Mouse (Mus musculus): Measurements from ENCODE around the gene Gm20388. TPM values are rescaled to one million over a fixed set of nuclear protein-coding genes. Genes with fewer than 3 reads are reported as not detected.

Gene Gm20388
- polyA plus RNA-seq, 1 experiment: 23.9 TPM

- Histone ChIP-seq H3K4me3 (ENCODE audit: insufficient read depth, low read length) (no peak overlapping the region), H3K4me1 (ENCODE audit: control insufficient read depth, insufficient read depth, low read length) (no peaks in the 10 kb centered on the region; the same call in 1 of the 2 replicates), H3K27ac (ENCODE audit: insufficient read depth, low read length) (no peak overlapping the region)
- TF ChIP-seq POLR2A (IDR thresholded peaks at IDR 0.05; ENCODE audit: extremely low read depth, insufficient read depth, low read length) (no peak), CTCF (IDR thresholded peaks at IDR 0.05; ENCODE audit: extremely low read depth, insufficient read depth, low read length) (no peak)
Observed at GRCm38 (mm10) chr8:123651390-123652098, 3740.9 kb downstream of the Gm20388 start.

- TF ChIP-seq POLR2A (IDR thresholded peaks at IDR 0.05; ENCODE audit: extremely low read depth, insufficient read depth, low read length) (no peak), CTCF (IDR thresholded peaks at IDR 0.05; ENCODE audit: extremely low read depth, insufficient read depth, low read length) (no peak)
- no peak overlapping the region for H3K27ac ChIP-seq (ENCODE audit: insufficient read depth, low read length)
Observed at GRCm38 (mm10) chr8:123652641-123653040, 3742.0 kb downstream of the Gm20388 start.

GRCm38 (mm10) chr8:123653308-123653993 lies 3742.8 kb downstream of the Gm20388 start, which contains the start of gene Rhou:
Gene Rhou, plus strand, starts transcription at chr8:123653929.
- Histone ChIP-seq H3K4me1 (ENCODE audit: control insufficient read depth, insufficient read depth, low read length) (no peaks in the 10 kb centered on the region; the same call in none of the 2 replicates), H3K27ac (ENCODE audit: insufficient read depth, low read length) (peak within 1 kb of the TSS; percentile 5), H3K4me3 (ENCODE audit: insufficient read depth, low read length) (peak within 1 kb of the TSS; percentile 83)
- TF ChIP-seq POLR2A (IDR thresholded peaks at IDR 0.05; ENCODE audit: extremely low read depth, insufficient read depth, low read length) (peak; percentile 71), CTCF (IDR thresholded peaks at IDR 0.05; ENCODE audit: extremely low read depth, insufficient read depth, low read length) (peak; percentile 21; the same call in 1 of the 2 replicates)

More at GRCm38 (mm10) chr8:123652641-123653040, 3742.0 kb downstream of the Gm20388 start:
- H3K4me1 ChIP-seq (ENCODE audit: control insufficient read depth, insufficient read depth, low read length): no peaks in the 10 kb centered on the region; the same call in 1 of the 2 replicates
- no peak overlapping the region for H3K4me3 ChIP-seq (ENCODE audit: insufficient read depth, low read length)

DNA sequence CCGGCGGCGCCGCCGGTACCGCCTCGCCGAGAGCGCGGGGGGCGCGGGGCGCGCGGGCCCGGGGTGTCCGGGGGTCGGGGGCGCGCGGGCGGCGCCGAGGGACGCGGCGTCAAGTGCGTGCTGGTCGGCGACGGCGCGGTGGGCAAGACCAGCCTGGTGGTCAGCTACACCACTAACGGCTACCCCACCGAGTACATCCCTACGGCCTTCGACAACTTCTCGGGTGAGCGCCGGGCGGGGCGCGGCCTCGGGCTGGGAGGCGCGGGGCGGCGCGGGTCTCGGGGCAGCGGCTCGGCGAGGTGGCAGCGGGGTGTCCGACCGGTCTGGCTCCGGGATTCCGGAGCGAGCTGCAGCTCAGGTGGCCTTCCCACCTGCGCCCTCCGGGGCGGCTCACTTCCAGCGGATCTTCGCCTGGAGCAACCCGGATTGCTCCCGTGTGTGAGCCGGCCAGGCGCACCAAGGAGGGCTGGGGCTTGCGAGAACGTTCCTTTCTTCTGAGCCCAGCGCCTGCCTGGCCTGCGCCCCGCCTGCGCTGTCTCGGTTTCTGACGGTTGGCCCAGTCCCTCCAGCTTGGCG lies 3743.4 kb downstream of the Gm20388 start:
- TF ChIP-seq CTCF (IDR thresholded peaks at IDR 0.05; ENCODE audit: extremely low read depth, insufficient read depth, low read length) (no peak), POLR2A (IDR thresholded peaks at IDR 0.05; ENCODE audit: extremely low read depth, insufficient read depth, low read length) (no peak)
- H3K4me1 ChIP-seq (ENCODE audit: control insufficient read depth, insufficient read depth, low read length): no peaks in the 10 kb centered on the region; the same call in none of the 2 replicates

DNA sequence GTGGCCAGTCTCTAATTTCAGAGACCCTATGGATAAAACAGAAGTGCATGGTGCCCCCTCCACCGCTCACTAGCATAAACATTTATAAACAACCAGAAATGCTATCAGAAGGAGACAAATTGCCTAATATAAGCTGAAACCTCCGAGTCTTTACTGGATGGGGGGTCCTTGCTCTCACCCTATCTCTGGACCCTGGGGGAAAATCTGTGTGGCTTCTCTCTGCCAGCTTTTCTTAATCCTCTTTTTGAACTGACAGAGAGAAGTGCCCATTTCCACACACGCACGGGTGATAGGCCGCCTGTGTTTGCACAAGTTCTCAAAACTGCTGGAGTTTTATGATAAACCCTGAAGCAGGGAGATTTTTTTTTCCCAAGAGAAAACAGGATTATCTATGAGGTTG lies 3744.1 kb downstream of the Gm20388 start:
- no peak overlapping the region; the same call in 1 of the 2 replicates for H3K27ac ChIP-seq (ENCODE audit: insufficient read depth, low read length)

More for the DNA sequence above, 3743.4 kb downstream of the Gm20388 start:
- H3K4me3 ChIP-seq (ENCODE audit: insufficient read depth, low read length): peak overlapping the region; percentile 83
- H3K27ac ChIP-seq (ENCODE audit: insufficient read depth, low read length): peak overlapping the region; percentile 5

DNA sequence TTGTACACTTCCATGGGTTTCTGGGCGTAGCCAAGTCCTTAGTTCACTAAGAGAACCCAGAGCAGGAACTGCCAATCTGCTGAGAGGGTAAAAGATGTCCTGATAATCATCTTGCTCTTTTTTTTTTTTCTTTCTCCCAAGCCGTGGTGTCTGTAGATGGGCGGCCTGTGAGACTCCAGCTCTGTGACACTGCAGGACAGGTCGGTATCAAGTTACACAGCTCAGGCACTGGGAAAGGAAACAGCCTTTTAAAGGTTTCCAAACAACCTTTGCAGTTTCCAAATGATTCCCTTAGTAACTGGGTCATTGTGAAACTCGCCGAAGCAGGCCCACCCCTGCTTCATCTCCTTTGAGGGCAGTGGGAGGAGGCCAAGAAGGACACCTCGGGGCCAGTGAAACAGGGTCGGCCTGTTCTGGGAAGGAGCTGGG lies 3744.7 kb downstream of the Gm20388 start:
- H3K27ac ChIP-seq (ENCODE audit: insufficient read depth, low read length): no peak overlapping the region; the same call in 1 of the 2 replicates
- H3K4me3 ChIP-seq (ENCODE audit: insufficient read depth, low read length): peak overlapping the region; percentile 83
- TF ChIP-seq POLR2A (IDR thresholded peaks at IDR 0.05; ENCODE audit: extremely low read depth, insufficient read depth, low read length) (0 out of 2 replicates have a peak, but pooled peaks have one; percentile 19), CTCF (IDR thresholded peaks at IDR 0.05; ENCODE audit: extremely low read depth, insufficient read depth, low read length) (no peak)
- no peaks in the 10 kb centered on the region; the same call in none of the 2 replicates for H3K4me1 ChIP-seq (ENCODE audit: control insufficient read depth, insufficient read depth, low read length)

More for the DNA sequence above, 3744.1 kb downstream of the Gm20388 start:
- TF ChIP-seq POLR2A (IDR thresholded peaks at IDR 0.05; ENCODE audit: extremely low read depth, insufficient read depth, low read length) (no peak), CTCF (IDR thresholded peaks at IDR 0.05; ENCODE audit: extremely low read depth, insufficient read depth, low read length) (no peak)
- Histone ChIP-seq H3K4me3 (ENCODE audit: insufficient read depth, low read length) (peak overlapping the region; percentile 83), H3K4me1 (ENCODE audit: control insufficient read depth, insufficient read depth, low read length) (no peaks in the 10 kb centered on the region; the same call in none of the 2 replicates)

DNA sequence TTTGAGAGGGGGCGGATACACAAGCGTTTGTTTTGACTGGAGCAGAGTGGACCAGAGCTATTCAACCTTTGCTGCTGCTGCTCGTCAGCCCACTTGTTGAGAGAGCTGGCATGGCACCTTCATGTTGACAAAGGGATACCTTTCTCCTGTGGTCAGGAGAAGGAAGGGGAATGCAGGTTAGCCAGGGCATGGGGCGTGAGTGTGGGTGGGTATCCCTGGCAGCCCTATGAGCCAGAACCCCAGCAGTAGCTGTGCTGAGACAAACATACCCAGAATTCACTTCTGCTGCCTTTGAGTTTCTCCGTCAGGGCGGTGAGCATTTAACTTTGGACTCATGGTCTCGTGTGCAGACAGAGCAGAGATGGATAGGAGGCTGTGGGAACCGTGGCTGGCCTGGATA lies 3747.2 kb downstream of the Gm20388 start:
- H3K4me3 ChIP-seq (ENCODE audit: insufficient read depth, low read length): no peak overlapping the region
- H3K27ac ChIP-seq (ENCODE audit: insufficient read depth, low read length): no peak overlapping the region
- TF ChIP-seq POLR2A (IDR thresholded peaks at IDR 0.05; ENCODE audit: extremely low read depth, insufficient read depth, low read length): no peak
- no peak for TF ChIP-seq CTCF (IDR thresholded peaks at IDR 0.05; ENCODE audit: extremely low read depth, insufficient read depth, low read length)
- no peaks in the 10 kb centered on the region; the same call in none of the 2 replicates for H3K4me1 ChIP-seq (ENCODE audit: control insufficient read depth, insufficient read depth, low read length)

GRCm38 (mm10) chr8:123659469-123660057 lies 3748.9 kb downstream of the Gm20388 start:
- no peak overlapping the region for H3K4me3 ChIP-seq (ENCODE audit: insufficient read depth, low read length)
- H3K4me1 ChIP-seq (ENCODE audit: control insufficient read depth, insufficient read depth, low read length): no peaks in the 10 kb centered on the region; the same call in none of the 2 replicates
- no peak overlapping the region for H3K27ac ChIP-seq (ENCODE audit: insufficient read depth, low read length)
- TF ChIP-seq CTCF (IDR thresholded peaks at IDR 0.05; ENCODE audit: extremely low read depth, insufficient read depth, low read length): no peak
- TF ChIP-seq POLR2A (IDR thresholded peaks at IDR 0.05; ENCODE audit: extremely low read depth, insufficient read depth, low read length): no peak

DNA sequence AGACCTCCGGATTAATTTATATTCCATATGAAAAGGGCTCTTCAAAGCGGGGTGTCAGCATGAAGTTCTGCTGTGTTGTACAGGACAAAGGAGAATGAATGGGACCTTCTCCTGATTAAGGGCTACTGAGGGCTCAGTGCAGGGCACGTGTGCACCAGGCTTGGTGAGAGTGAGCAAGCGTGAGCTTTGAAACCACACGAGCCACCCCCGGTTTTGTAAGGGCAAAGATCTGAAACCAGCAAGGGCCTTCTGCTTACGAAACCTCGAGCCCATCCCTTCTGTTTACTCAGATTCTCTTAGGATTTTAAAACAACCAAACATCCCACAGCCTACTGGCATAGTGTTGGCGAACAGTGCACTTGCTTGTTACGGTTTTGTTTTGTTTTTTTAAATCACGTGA lies 3750.9 kb downstream of the Gm20388 start:
- H3K4me1 ChIP-seq (ENCODE audit: control insufficient read depth, insufficient read depth, low read length): no peaks in the 10 kb centered on the region; the same call in 1 of the 2 replicates
- no peak overlapping the region for H3K4me3 ChIP-seq (ENCODE audit: insufficient read depth, low read length)
- no peak for TF ChIP-seq CTCF (IDR thresholded peaks at IDR 0.05; ENCODE audit: extremely low read depth, insufficient read depth, low read length)
- no peak for TF ChIP-seq POLR2A (IDR thresholded peaks at IDR 0.05; ENCODE audit: extremely low read depth, insufficient read depth, low read length)
- no peak overlapping the region for H3K27ac ChIP-seq (ENCODE audit: insufficient read depth, low read length)

All from cortical plate, adult 2 months (tissue).